Mouse (Mus musculus) liver, adult 2 months (tissue): ENCODE measurements around the gene Trpc4. TPM values are rescaled to one million over a fixed set of nuclear protein-coding genes. Genes with fewer than 3 reads are reported as not detected.
A peak's percentile ranks its signal among the peaks of the same experiment; 100 is the strongest.

Experiments used
- DNase-seq: peaks from one replicate; pipeline ENCODE4 v3.0.0-alpha.2; 2011; ENCODE audit warnings: low read depth, low spot score; ENCODE audit errors: extremely low read depth
- H3K27ac ChIP-seq: fragments of 200-500 bp; replicated peaks from 2 replicates; pipeline ENCODE4 v1.5.1; 2012; ENCODE audit warnings: low read depth, mild to moderate bottlenecking, control low read depth, inconsistent platforms, low read length; ENCODE audit not compliant: insufficient read depth
- H3K27me3 ChIP-seq: fragments of 200-500 bp; 2 replicates; pipeline ENCODE4 v1.6.1; 2012; ENCODE audit warnings: mild to moderate bottlenecking, moderate library complexity, low read length, inconsistent platforms; ENCODE audit not compliant: control insufficient read depth, insufficient read depth
- H3K36me3 ChIP-seq: fragments of 200-500 bp; 2 replicates; pipeline ENCODE4 v1.6.1; 2012; ENCODE audit warnings: low read length, inconsistent platforms; ENCODE audit not compliant: control insufficient read depth, insufficient read depth
- H3K4me1 ChIP-seq: fragments of 200-500 bp; 2 replicates; pipeline ENCODE4 v1.6.1; 2011; ENCODE audit warnings: low read length; ENCODE audit not compliant: control insufficient read depth, insufficient read depth
- H3K4me3 ChIP-seq: fragments of 200-500 bp; 2 replicates; pipeline ENCODE4 v1.5.1; 2011; ENCODE audit warnings: low read depth, mild to moderate bottlenecking, control low read depth, low read length, moderate library complexity; ENCODE audit not compliant: insufficient read depth
- H3K79me2 ChIP-seq: fragments of 200-500 bp; 2 replicates; pipeline ENCODE4 v1.6.1; 2012; ENCODE audit warnings: inconsistent platforms, mild to moderate bottlenecking, low read length, moderate library complexity; ENCODE audit not compliant: control insufficient read depth, insufficient read depth
- H3K9ac ChIP-seq: fragments of 200-500 bp; 2 replicates; pipeline ENCODE4 v1.6.1; 2012; ENCODE audit warnings: low read depth, mild to moderate bottlenecking, control low read depth, inconsistent platforms, low read length
- CTCF ChIP-seq: fragments of 200-500 bp; IDR thresholded peaks from 2 replicates; pipeline ENCODE4 v1.5.1; 2011; ENCODE audit warnings: low read depth, low read length, control low read depth
- POLR2A ChIP-seq: fragments of 200-500 bp; IDR thresholded peaks from 2 replicates; pipeline ENCODE4 v1.6.1; 2011; ENCODE audit warnings: low read length, control low read depth; ENCODE audit not compliant: insufficient read depth; ENCODE audit errors: extremely low read depth
- WGBS: fragments of 180-500 bp; shearing (Covaris S2); methylation state at CpG from one replicate; pipeline ENCODE4 v1.1.7; 2018; 5-methylcytosine and 5-hydroxymethylcytosine counted together
- polyA plus RNA-seq: library from polyadenylated mRNA; depleted of rRNA; stranded (reverse); fragments of >200 nt; gene quantifications from 2 replicates; pipeline ENCODE4 v1.2.3, GENCODE M21; 2012; rRNA removed
- total RNA-seq: library from RNA; depleted of rRNA; stranded (reverse); fragments of >200 nt; gene quantifications from 2 replicates; pipeline ENCODE4 v1.2.3, GENCODE M21; 2014; rRNA removed

Gene Trpc4
- total and polyA plus RNA-seq, 2 experiments: not detected

DNA sequence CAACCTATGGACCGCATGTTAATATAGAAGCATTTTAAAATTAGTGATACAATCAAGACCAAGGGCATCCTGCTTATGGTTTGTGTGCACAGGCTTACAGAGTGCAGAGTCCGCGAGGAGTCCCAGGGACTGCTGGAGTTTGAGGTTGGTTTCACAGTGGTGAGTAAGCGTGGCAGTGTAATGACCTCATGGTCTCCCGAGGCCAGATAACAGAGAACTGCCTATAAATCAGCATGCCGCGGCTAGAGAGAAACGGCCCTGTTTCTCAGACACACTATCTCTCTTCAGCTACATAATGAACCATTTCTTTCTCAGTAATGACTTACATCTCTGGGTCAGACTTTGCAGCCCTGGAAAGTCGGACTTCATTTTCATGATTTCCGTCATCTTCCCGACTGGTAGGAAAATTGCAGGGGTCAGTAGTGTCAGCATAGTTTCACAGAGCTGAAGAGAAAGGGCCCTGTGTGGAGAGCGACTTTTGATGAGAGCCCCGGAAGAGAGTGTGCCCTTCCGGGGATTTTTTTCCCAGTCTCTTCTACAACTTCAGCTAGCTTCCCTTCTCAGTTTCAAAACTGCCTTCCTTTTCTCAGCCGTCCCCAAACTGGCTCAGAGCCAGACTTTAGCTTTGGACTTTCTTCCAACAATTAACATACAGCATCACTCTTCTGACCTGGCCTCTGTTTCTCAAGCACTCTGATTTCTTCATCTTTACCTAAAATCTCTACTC is 202.8 kb downstream of the Trpc4 start:
- no peaks in the 10 kb centered on the region for H3K36me3 ChIP-seq
- no peak for TF ChIP-seq CTCF
- no peak for TF ChIP-seq POLR2A
- DNase-seq: peak; percentile 37
- 26% methylated on average over 15 of the region's 15 CpGs for WGBS
- no peaks in the 10 kb centered on the region for H3K4me1 ChIP-seq
- no peaks in the 10 kb centered on the region for H3K79me2 ChIP-seq
- no peak overlapping the region for H3K4me3 ChIP-seq
- H3K27me3 ChIP-seq: no peaks in the 10 kb centered on the region
- H3K27ac ChIP-seq: peak overlapping the region; percentile 40
- H3K9ac ChIP-seq: no peak overlapping the region; the same call in 1 of the 2 replicates

GRCm38 (mm10) chr3:54360897-54361296 is 205.1 kb downstream of the Trpc4 start, which contains the start of gene Postn:
TSS of gene Postn (plus strand) at chr3:54361109.
- H3K27me3 ChIP-seq: no peaks in the 10 kb centered on the region
- TF ChIP-seq POLR2A: no peak
- no peak for TF ChIP-seq CTCF
- no peak within 1 kb of the TSS for H3K4me3 ChIP-seq
- H3K79me2 ChIP-seq: no peaks in the 10 kb centered on the region
- no peaks in the 10 kb centered on the region for H3K36me3 ChIP-seq
- H3K27ac ChIP-seq: no peak within 1 kb of the TSS
- no peaks in the 10 kb centered on the region for H3K4me1 ChIP-seq
- WGBS: 51% methylated on average over 6 of the region's 6 CpGs
- no peak for DNase-seq
- H3K9ac ChIP-seq: no peak within 1 kb of the TSS; the same call in 1 of the 2 replicates

GRCm38 (mm10) chr3:54361656-54362055 is 205.8 kb downstream of the Trpc4 start:
- no peak overlapping the region for H3K4me3 ChIP-seq
- TF ChIP-seq CTCF: no peak
- no peak for TF ChIP-seq POLR2A
- no peaks in the 10 kb centered on the region for H3K36me3 ChIP-seq
- H3K27me3 ChIP-seq: no peaks in the 10 kb centered on the region
- no peak overlapping the region for H3K27ac ChIP-seq
- no peak overlapping the region for H3K9ac ChIP-seq
- H3K4me1 ChIP-seq: no peaks in the 10 kb centered on the region
- no peak for DNase-seq
- no peaks in the 10 kb centered on the region for H3K79me2 ChIP-seq

Other genes with a start within 250 kb of the Trpc4 start
- 15.8 and 18.5 TPM in 2 replicates for gene Postn, start 205.1 kb downstream of the Trpc4 start, total RNA-seq
- 1.8 and 2.4 TPM in 2 replicates for gene Postn, start 205.1 kb downstream of the Trpc4 start, polyA plus RNA-seq